Mouse (Mus musculus) midbrain, postnatal 0 days (tissue): ENCODE measurements around the gene Dnajb14. TPM values are rescaled to one million over a fixed set of nuclear protein-coding genes. Genes with fewer than 3 reads are reported as not detected.

Source experiments
- ATAC-seq: fragments of 200-750 bp; cut with Nextera tagmentation; 2 replicates; pipeline ENCODE4 v1.8.0; 2017; ENCODE audit warnings: moderate number of reproducible peaks, mild to moderate bottlenecking, moderate TSS enrichment, moderate library complexity; ENCODE audit not compliant: low FRiP score
- DNase-seq: peaks from one replicate; pipeline ENCODE4 v3.0.0-alpha.2; 2015; ENCODE audit warnings: low spot score
- H3K27ac ChIP-seq: fragments of 300-500 bp; sonication (generic); 2 replicates; pipeline ENCODE4 v1.5.1; 2014; ENCODE audit warnings: low read depth, mild to moderate bottlenecking, low read length, mixed read lengths
- H3K27me3 ChIP-seq: fragments of 300-500 bp; sonication (generic); 2 replicates; pipeline ENCODE4 v1.6.1; 2014; ENCODE audit warnings: low read length, control low read depth, mixed read lengths; ENCODE audit not compliant: insufficient read depth
- H3K36me3 ChIP-seq: fragments of 300-500 bp; sonication (generic); 2 replicates; pipeline ENCODE4 v1.6.1; 2014; ENCODE audit warnings: low read length, control low read depth, mixed read lengths; ENCODE audit not compliant: insufficient read depth
- H3K4me1 ChIP-seq: fragments of 300-500 bp; sonication (generic); 2 replicates; pipeline ENCODE4 v1.6.1; 2014; ENCODE audit warnings: mild to moderate bottlenecking, control low read depth, antibody characterized with exemption, low read length, mixed read lengths; ENCODE audit not compliant: insufficient read depth
- H3K4me2 ChIP-seq: fragments of 300-500 bp; sonication (generic); 2 replicates; pipeline ENCODE4 v1.6.1; 2014; ENCODE audit warnings: low read depth, mild to moderate bottlenecking, low read length, mixed read lengths; ENCODE audit not compliant: poor library complexity, severe bottlenecking
- H3K4me3 ChIP-seq: fragments of 300-500 bp; sonication (generic); 2 replicates; pipeline ENCODE4 v1.5.1; 2014; ENCODE audit warnings: low read depth, mild to moderate bottlenecking, low read length, moderate library complexity
- H3K9ac ChIP-seq: fragments of 300-500 bp; sonication (generic); replicated peaks from 2 replicates; pipeline ENCODE4 v1.6.1; 2014; ENCODE audit warnings: mild to moderate bottlenecking, low read length, moderate library complexity, mixed read lengths; ENCODE audit not compliant: poor library complexity, severe bottlenecking
- H3K9me3 ChIP-seq: fragments of 300-500 bp; sonication (generic); 2 replicates; pipeline ENCODE4 v1.6.1; 2016; ENCODE audit warnings: low read length, control low read depth
- CTCF ChIP-seq: IDR thresholded peaks from 2 replicates; pipeline ENCODE4 v1.5.1; 2016; ENCODE audit warnings: antibody characterized with exemption, mild to moderate bottlenecking
- WGBS: fragments of 180-500 bp; shearing (Covaris S2); extraction: QIAGEN DNeasy Blood & Tissue Kit; methylation state at CpG from one replicate; pipeline ENCODE4 v1.1.7; 2014; 5-methylcytosine and 5-hydroxymethylcytosine counted together
- polyA plus RNA-seq: library from polyadenylated mRNA; unstranded; fragments of >200 nt; fragmentation: Nextera tagmentation; extraction: Ambion mirVana; gene quantifications from 2 replicates; pipeline ENCODE4 v1.2.1, GENCODE M21; 2015
- total RNA-seq: library from RNA; depleted of rRNA; stranded (reverse); fragments of >200 nt; gene quantifications from 2 replicates; pipeline ENCODE4 v1.2.3, GENCODE M21; 2014

Dnajb14 gene
- total and polyA plus RNA-seq, 2 experiments from 2014 or later: 16.9 to 23.1 TPM

GRCm38 (mm10) chr3:137929940-137930339, 62.5 kb downstream of the Dnajb14 start:
- 95% methylated on average over 3 of the region's 3 CpGs for WGBS
- H3K4me1 ChIP-seq: no peaks in the 10 kb centered on the region
- TF ChIP-seq CTCF: no peak
- H3K4me2 ChIP-seq: no peak overlapping the region
- DNase-seq (no peak), ATAC-seq (no peak)
- no peaks in the 10 kb centered on the region for H3K9me3 ChIP-seq
- H3K36me3 ChIP-seq: peaks cover 13% of the 10 kb centered on the region
- H3K9ac ChIP-seq: no peak overlapping the region
- no peaks in the 10 kb centered on the region for H3K27me3 ChIP-seq
- no peak overlapping the region for H3K4me3 ChIP-seq
- no peak overlapping the region for H3K27ac ChIP-seq

GRCm38 (mm10) chr3:137932748-137933147, 65.3 kb downstream of the Dnajb14 start:
- no peaks in the 10 kb centered on the region for H3K27me3 ChIP-seq
- no peaks in the 10 kb centered on the region for H3K9me3 ChIP-seq
- ATAC-seq: no peak
- no peak overlapping the region for H3K4me3 ChIP-seq
- no peak overlapping the region for H3K9ac ChIP-seq
- WGBS: 75% methylated on average over 7 of the region's 7 CpGs
- TF ChIP-seq CTCF: no peak
- peaks cover 9% of the 10 kb centered on the region for H3K36me3 ChIP-seq
- no peak overlapping the region for H3K4me2 ChIP-seq
- no peaks in the 10 kb centered on the region for H3K4me1 ChIP-seq
- no peak overlapping the region for H3K27ac ChIP-seq
- no peak for DNase-seq

- Histone ChIP-seq H3K4me3 (no peak overlapping the region), H3K36me3 (peaks cover 5% of the 10 kb centered on the region), H3K27ac (no peak overlapping the region), H3K27me3 (no peaks in the 10 kb centered on the region), H3K4me1 (no peaks in the 10 kb centered on the region), H3K4me2 (no peak overlapping the region), H3K9ac (no peak overlapping the region), H3K9me3 (no peaks in the 10 kb centered on the region)
- 84% methylated on average over 3 of the region's 3 CpGs for WGBS
- no peak for TF ChIP-seq CTCF
- ATAC-seq: no peak
- DNase-seq: no peak
Measured at GRCm38 (mm10) chr3:137933986-137934385, 66.5 kb downstream of the Dnajb14 start.

GRCm38 (mm10) chr3:137935570-137936525, 68.4 kb downstream of the Dnajb14 start:
- H3K27me3 ChIP-seq: no peaks in the 10 kb centered on the region
- DNase-seq: no peak
- H3K36me3 ChIP-seq: no peaks in the 10 kb centered on the region
- no peak overlapping the region for H3K4me2 ChIP-seq
- ATAC-seq: peak; percentile 47; the same call in 1 of the 2 replicates
- H3K9ac ChIP-seq: no peak overlapping the region
- H3K4me3 ChIP-seq: no peak overlapping the region
- no peak for TF ChIP-seq CTCF
- H3K4me1 ChIP-seq: no peaks in the 10 kb centered on the region
- 30% methylated on average over 5 of the region's 5 CpGs for WGBS
- no peaks in the 10 kb centered on the region for H3K9me3 ChIP-seq
- H3K27ac ChIP-seq: no peak overlapping the region; the same call in 1 of the 2 replicates

- ATAC-seq (no peak), DNase-seq (no peak)
- no peak overlapping the region for H3K9ac ChIP-seq
- no peaks in the 10 kb centered on the region for H3K9me3 ChIP-seq
- TF ChIP-seq CTCF: no peak
- no peaks in the 10 kb centered on the region for H3K4me1 ChIP-seq
- no peak overlapping the region for H3K4me2 ChIP-seq
- H3K36me3 ChIP-seq: no peaks in the 10 kb centered on the region
- 31% methylated on average over 6 of the region's 6 CpGs for WGBS
- H3K27ac ChIP-seq: no peak overlapping the region; the same call in 1 of the 2 replicates
- no peak overlapping the region for H3K4me3 ChIP-seq
- no peaks in the 10 kb centered on the region for H3K27me3 ChIP-seq
Measured at GRCm38 (mm10) chr3:137936541-137936940, 69.1 kb downstream of the Dnajb14 start.

- TF ChIP-seq CTCF: peak; percentile 60
- Histone ChIP-seq H3K27me3 (no peaks in the 10 kb centered on the region), H3K27ac (no peak overlapping the region), H3K9me3 (no peaks in the 10 kb centered on the region), H3K4me2 (no peak overlapping the region), H3K4me1 (no peaks in the 10 kb centered on the region), H3K9ac (no peak overlapping the region), H3K4me3 (no peak overlapping the region), H3K36me3 (no peaks in the 10 kb centered on the region)
- ATAC-seq (peak; percentile 72), DNase-seq (peak; percentile 62)
- WGBS: 39% methylated on average over 6 of the region's 6 CpGs
Measured at GRCm38 (mm10) chr3:137938608-137939007, 71.1 kb downstream of the Dnajb14 start.
